ENCODE assay signal across 36 mouse cellular contexts in genomic region chr9:7593272-7593812, GRCm38 (mm10). TPM values are rescaled to one million over a fixed set of nuclear protein-coding genes. Genes with fewer than 3 reads are reported as not detected.
A peak's percentile ranks its signal among the peaks of the same experiment; 100 is the strongest.
DNase-seq lines count a peak whose midpoint lies in the region; ATAC-seq and TF ChIP-seq lines count a peak whose summit lies in the region.
"Had no signal": no experiment of that assay in that cellular context is flagged by ENCODE, and none has a peak within 500 bp of the region (broad histone marks: within the 10 kb centered on the region; RNA-seq: fewer than 3 reads in every experiment).

No protein-coding gene starts in this region.

- no peak overlapping the region for H3K27ac ChIP-seq in ES-E14 (ENCODE audit: insufficient read depth, low read depth, low read length, poor library complexity, severe bottlenecking)
- H3K27ac ChIP-seq in bone marrow, adult 2 months (ENCODE audit: control insufficient read depth, insufficient read depth, low read depth, low read length, poor library complexity): peak overlapping the region; percentile 78; the same call in 1 of the 2 replicates
- H3K27ac ChIP-seq in hindbrain, embryonic 10.5 days: no peak overlapping the region
- H3K27ac ChIP-seq: embryonic facial prominence, embryonic 12.5 days; embryonic facial prominence, embryonic 15.5 days; forebrain, embryonic 12.5 days; forebrain, embryonic 15.5 days; heart, adult 2 months; heart, embryonic 10.5 days; heart, embryonic 13.5 days; hindbrain, embryonic 14.5 days; hindbrain, postnatal 0 days had no signal

- no peaks in the 10 kb centered on the region for H3K27me3 ChIP-seq in hindbrain, embryonic 10.5 days (ENCODE audit: insufficient read depth, poor library complexity, severe bottlenecking)
- H3K27me3 ChIP-seq: embryonic facial prominence, embryonic 12.5 days; embryonic facial prominence, embryonic 15.5 days; forebrain, embryonic 12.5 days; forebrain, embryonic 15.5 days; heart, embryonic 13.5 days had no signal

- ATAC-seq in megakaryocyte progenitor cell, adult 5-6 weeks (replicated peaks; ENCODE audit: poor library complexity): peak; percentile 68
- no peak for ATAC-seq in inflammation-experienced regulatory T-cells, adult 6 months
- ATAC-seq: activated CD4-positive, CD25-positive, alpha-beta regulatory T cell, adult 4 months; CD4-positive, CD25-positive, alpha-beta regulatory T cell, adult 4 months; forebrain, embryonic 15.5 days; hindbrain, postnatal 0 days; intestine, postnatal 0 days had no signal

- DNase-seq in 416B (ENCODE audit: low read depth) (peak; percentile 57), ES-E14 (ENCODE audit: low read depth, low spot score) (no peak)
- DNase-seq in layer of hippocampus, postnatal 14 days (ENCODE audit: low spot score in 2 of 2): no peak
- DNase-seq in hindbrain, embryonic 10.5 days (ENCODE audit: low spot score): no peak
- DNase-seq: adrenal gland, postnatal 10 days; adrenal gland, postnatal 36 days; cerebellum, adult 11 months; cerebellum, adult 2 months; cerebellum, adult 9-11 months; cerebellum, postnatal 25 days; gastrocnemius, postnatal 25 days; heart, adult 2 months had no signal

- TF ChIP-seq POLR2A in bone marrow, adult 2 months (IDR thresholded peaks at IDR 0.05; ENCODE audit: borderline replicate concordance, control insufficient read depth, low read depth, low read length): no peak

- H3K36me3 ChIP-seq in ES-E14 (ENCODE audit: control insufficient read depth, insufficient read depth, low read length, poor library complexity, severe bottlenecking): no peaks in the 10 kb centered on the region
- no peaks in the 10 kb centered on the region for H3K36me3 ChIP-seq in hindbrain, embryonic 10.5 days
- H3K36me3 ChIP-seq: embryonic facial prominence, embryonic 12.5 days; embryonic facial prominence, embryonic 15.5 days; forebrain, embryonic 12.5 days; forebrain, embryonic 15.5 days; G1E; heart, embryonic 10.5 days; heart, embryonic 13.5 days had no signal

- no peak for TF ChIP-seq CTCF in bone marrow, adult 2 months (IDR thresholded peaks at IDR 0.05; ENCODE audit: control insufficient read depth, insufficient read depth, low read length)

- H3K9me3 ChIP-seq in ES-E14 (ENCODE audit: control insufficient read depth, insufficient read depth, low read depth, low read length): no peaks in the 10 kb centered on the region
- H3K9me3 ChIP-seq in hindbrain, embryonic 10.5 days: no peaks in the 10 kb centered on the region
- H3K9me3 ChIP-seq: embryonic facial prominence, embryonic 12.5 days; embryonic facial prominence, embryonic 15.5 days; forebrain, embryonic 12.5 days; forebrain, embryonic 15.5 days; G1E; heart, embryonic 10.5 days; heart, embryonic 13.5 days had no signal

- no peaks in the 10 kb centered on the region for H3K4me1 ChIP-seq in ES-E14 (ENCODE audit: control insufficient read depth in 2 of 2, insufficient read depth in 2 of 2, low read length in 2 of 2, poor library complexity in 1 of 2)
- H3K4me1 ChIP-seq in bone marrow, adult 2 months (ENCODE audit: control insufficient read depth, insufficient read depth, low read length): no peaks in the 10 kb centered on the region; the same call in 1 of the 2 replicates
- no peaks in the 10 kb centered on the region for H3K4me1 ChIP-seq in hindbrain, embryonic 10.5 days (replicated peaks)
- H3K4me1 ChIP-seq: embryonic facial prominence, embryonic 12.5 days; embryonic facial prominence, embryonic 15.5 days; forebrain, embryonic 12.5 days; heart, embryonic 13.5 days had no signal

- in situ Hi-C loops in ES-E14 (cut with MboI; ENCODE audit: low sequenced_read_pairs in 2 of 2, unreplicated experiment in 2 of 2): loop anchor here in 1 of 2 experiments (10.0 kb wide), 1 partner anchor 379 kb away; no protein-coding TSS in a partner anchor

- H3K4me3 ChIP-seq in ES-E14 (ENCODE audit: insufficient read depth in 1 of 2, low read depth in 1 of 2, low read length in 2 of 2, poor library complexity in 1 of 2, severe bottlenecking in 1 of 2): no peak overlapping the region
- no peak overlapping the region for H3K4me3 ChIP-seq in bone marrow, adult 2 months (replicated peaks; ENCODE audit: control insufficient read depth, low read depth, low read length)
- H3K4me3 ChIP-seq in hindbrain, embryonic 10.5 days: no peak overlapping the region
- H3K4me3 ChIP-seq: embryonic facial prominence, embryonic 12.5 days; embryonic facial prominence, embryonic 15.5 days; forebrain, embryonic 12.5 days; forebrain, embryonic 15.5 days; heart, adult 2 months; heart, embryonic 10.5 days; heart, embryonic 13.5 days had no signal

- no peak overlapping the region for H3K9ac ChIP-seq in ES-E14 (ENCODE audit: insufficient read depth, low read depth, low read length, poor library complexity, severe bottlenecking)
- H3K9ac ChIP-seq: embryonic facial prominence, embryonic 12.5 days; embryonic facial prominence, embryonic 15.5 days; forebrain, embryonic 12.5 days; forebrain, embryonic 15.5 days; heart, embryonic 13.5 days; hindbrain, embryonic 14.5 days had no signal

- WGBS in bone marrow, adult 2 months: 41% methylated on average over 3 of the region's 3 CpGs
- WGBS in hindbrain, embryonic 10.5 days: 88% methylated on average over 3 of the region's 3 CpGs

TF ChIP-seq in ES-E14, 5 proteins besides CTCF, POLR2A, EP300 and RAD21:
- TF ChIP-seq ZNF384 (IDR thresholded peaks at IDR 0.05; ENCODE audit: low read depth, low read length) (0 out of 2 replicates have a peak, but pooled peaks have one; percentile 57), HCFC1 (IDR thresholded peaks at IDR 0.05; ENCODE audit: borderline replicate concordance, insufficient read depth, low read length) (no peak)
TF ChIP-seq in ES-E14: peak in this region for 1.

RNA-seq across cellular contexts. Expression of gene Mmp27, which starts 22.1 kb away (rescaled TPM):
- not detected in 2 replicates for total RNA-seq in ES-E14 (2012; rRNA removed)
- polyA plus RNA-seq in bone marrow, adult 2 months (2011; ENCODE audit: insufficient read depth, insufficient read length, low replicate concordance, missing spikeins): 1.3 TPM in 1 of 2 replicates, not detected in the other
- total RNA-seq in megakaryocyte progenitor cell, adult 5-6 weeks (2015): not detected in 2 replicates
- total RNA-seq in megakaryocyte progenitor cell, adult 5-6 weeks (2017): 0.25 TPM in 1 of 2 replicates, not detected in the other
- total RNA-seq in layer of hippocampus, postnatal 14 days (2021): not detected
- polyA plus RNA-seq in inflammation-experienced regulatory T-cells, adult 6 months (2017; shearing (Covaris generic)): not detected
- polyA plus RNA-seq in hindbrain, embryonic 10.5 days (2016; fragmentation: Nextera tagmentation; extraction: Ambion mirVana): not detected in 2 replicates
- total RNA-seq: heart, postnatal 25 days; hindbrain, postnatal 0 days had no signal
- polyA plus RNA-seq: activated CD4-positive, CD25-positive, alpha-beta regulatory T cell, adult 4 months; C2C12; cerebellum, adult 2 months; embryonic facial prominence, embryonic 12.5 days; embryonic facial prominence, embryonic 15.5 days; forebrain, embryonic 12.5 days; forebrain, embryonic 15.5 days; G1E; heart, embryonic 10.5 days; heart, embryonic 13.5 days; heart, embryonic 16.5 days; hindbrain, embryonic 11.5 days; hindbrain, embryonic 14.5 days; hindbrain, postnatal 0 days; intestine, embryonic 14.5 days had no signal

RNA-seq across cellular contexts. Expression of gene Mmp20, which starts 34.7 kb away (rescaled TPM):
- 0.16 and 0.18 TPM in 2 replicates for total RNA-seq in ES-E14 (2012; rRNA removed)
- polyA plus RNA-seq in bone marrow, adult 2 months (2011; ENCODE audit: insufficient read depth, insufficient read length, low replicate concordance, missing spikeins): not detected in 2 replicates
- not detected in 2 replicates for total RNA-seq in megakaryocyte progenitor cell, adult 5-6 weeks (2015)
- total RNA-seq in megakaryocyte progenitor cell, adult 5-6 weeks (2017): not detected in 2 replicates
- not detected for total RNA-seq in layer of hippocampus, postnatal 14 days (2021)
- polyA plus RNA-seq in inflammation-experienced regulatory T-cells, adult 6 months (2017; shearing (Covaris generic)): not detected
- polyA plus RNA-seq in hindbrain, embryonic 10.5 days (2016; fragmentation: Nextera tagmentation; extraction: Ambion mirVana): not detected in 2 replicates
- total RNA-seq: adrenal gland, adult 18-20 months; adrenal gland, postnatal 10 days; adrenal gland, postnatal 36 days; common myeloid progenitor, adult 5-6 weeks; G1E; gastrocnemius, adult 8-10 months; gastrocnemius, postnatal 25 days; heart, adult 2 months; heart, postnatal 25 days; hindbrain, postnatal 0 days had no signal
- polyA plus RNA-seq: activated CD4-positive, CD25-positive, alpha-beta regulatory T cell, adult 4 months; C2C12; CD4-positive, CD25-positive, alpha-beta regulatory T cell, adult 4 months; embryonic facial prominence, embryonic 12.5 days; embryonic facial prominence, embryonic 15.5 days; forebrain, embryonic 12.5 days; forebrain, embryonic 15.5 days; G1E; gonadal fat pad, adult 2 months; heart, adult 2 months; heart, embryonic 10.5 days; heart, embryonic 13.5 days; heart, embryonic 16.5 days; hindbrain, embryonic 11.5 days; hindbrain, embryonic 14.5 days; hindbrain, postnatal 0 days had no signal

RNA-seq across cellular contexts. Expression of gene Mmp8, which starts 35.1 kb away (rescaled TPM):
- not detected in 2 replicates for total RNA-seq in ES-E14 (2012; rRNA removed)
- polyA plus RNA-seq in bone marrow, adult 2 months (2011; ENCODE audit: insufficient read depth, insufficient read length, low replicate concordance, missing spikeins): 66.3 and 247 TPM in 2 replicates
- total RNA-seq in megakaryocyte progenitor cell, adult 5-6 weeks (2015): 15.8 and 18.2 TPM in 2 replicates
- total RNA-seq in megakaryocyte progenitor cell, adult 5-6 weeks (2017): 13.2 and 18.4 TPM in 2 replicates
- not detected for total RNA-seq in layer of hippocampus, postnatal 14 days (2021)
- not detected for polyA plus RNA-seq in inflammation-experienced regulatory T-cells, adult 6 months (2017; shearing (Covaris generic))
- polyA plus RNA-seq in hindbrain, embryonic 10.5 days (2016; fragmentation: Nextera tagmentation; extraction: Ambion mirVana): 0.07 TPM in 1 of 2 replicates, not detected in the other
- total RNA-seq: gastrocnemius, adult 8-10 months; gastrocnemius, postnatal 25 days; heart, postnatal 25 days; hindbrain, postnatal 0 days had no signal
- polyA plus RNA-seq: C2C12; forebrain, embryonic 12.5 days; forebrain, embryonic 15.5 days; hindbrain, embryonic 11.5 days had no signal

Comparison
In these comparisons a context has a peak if more than half of its experiments do, and no peak if none do; other contexts are left out.
1. RNA of gene Mmp8, which starts 35.1 kb away (total RNA-seq): 13.2 to 18.4 TPM in megakaryocyte progenitor cell, adult 5-6 weeks; not detected in ES-E14 and not detected in layer of hippocampus, postnatal 14 days; every median in the first group is over 10 times any median in the second.